Mouse (Mus musculus) brain, embryonic 14.5 days (tissue): ENCODE measurements at regions not wholly inside any gene's neighbourhood (a gene's known extent, or its start where the extent isn't known, plus 50 kb on each side); places are given as distances from the start of the nearest gene placed in this dataset.

Experiments
- CTCF ChIP-seq: fragments of 200-500 bp; IDR thresholded peaks from 2 replicates; pipeline ENCODE4 v1.5.1; 2012; ENCODE audit warnings: inconsistent platforms, mild to moderate bottlenecking, moderate library complexity, borderline replicate concordance; ENCODE audit not compliant: insufficient read depth, insufficient read length; ENCODE audit errors: extremely low read depth
- POLR2A ChIP-seq: fragments of 200-500 bp; IDR thresholded peaks from 2 replicates; pipeline ENCODE4 v1.6.1; 2012; ENCODE audit warnings: mild to moderate bottlenecking, inconsistent platforms, borderline replicate concordance; ENCODE audit not compliant: poor library complexity, insufficient read depth, insufficient read length, severe bottlenecking; ENCODE audit errors: extremely low read depth

DNA sequence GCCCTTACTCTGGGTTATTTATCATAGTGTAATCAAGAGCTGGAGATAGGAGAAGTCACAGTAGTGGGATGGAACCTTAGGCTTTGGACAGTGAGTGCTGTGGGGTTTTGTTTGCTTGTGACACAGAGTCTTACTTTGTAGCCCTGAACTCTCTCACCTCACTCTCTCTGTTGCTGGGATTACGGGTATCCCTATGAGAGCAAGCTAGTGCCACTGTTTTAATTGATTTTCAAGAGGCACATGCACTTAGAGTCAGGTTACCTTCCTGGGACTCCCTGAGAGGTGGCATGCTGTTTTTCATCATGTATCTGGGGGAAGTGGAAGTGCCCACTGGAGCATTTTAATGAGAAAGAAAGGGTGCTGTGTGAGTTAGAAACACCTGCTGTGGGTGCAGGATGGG is 306.0 kb upstream of the Kazn start:
- TF ChIP-seq POLR2A (no peak), CTCF (no peak)
